Mouse (Mus musculus): ENCODE measurements around the gene Oser1.
A peak's percentile ranks its signal among the peaks of the same experiment; 100 is the strongest.
"Not testable (repeated sequence)": the region's sequence is repeated elsewhere in the genome, so short reads cannot be mapped to it uniquely, and the experiment has no call there.

Oser1 gene

DNA sequence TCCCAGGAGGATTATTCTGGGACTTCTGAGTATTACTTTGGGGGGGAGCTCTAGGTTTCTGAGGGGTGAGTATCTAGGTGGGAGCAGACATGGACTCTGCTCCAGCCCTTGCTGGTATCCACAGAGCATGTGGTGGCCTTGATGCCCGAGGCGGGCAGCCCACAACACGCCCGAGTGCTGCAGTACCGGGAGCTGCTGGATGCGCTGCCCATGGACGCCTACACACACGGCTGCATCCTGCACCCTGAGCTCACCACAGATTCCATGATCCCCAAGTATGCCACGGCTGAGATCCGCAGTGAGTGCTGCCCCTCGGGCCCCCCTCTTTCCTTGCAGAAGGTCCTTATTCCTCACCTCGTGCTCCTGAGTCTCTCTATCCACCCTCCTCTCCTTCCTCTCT is 22.9 kb upstream of the Oser1 start:
- ATAC-seq (ENCODE audit: insufficient number of reproducible peaks, low FRiP score, low TSS enrichment), result no peak

DNA sequence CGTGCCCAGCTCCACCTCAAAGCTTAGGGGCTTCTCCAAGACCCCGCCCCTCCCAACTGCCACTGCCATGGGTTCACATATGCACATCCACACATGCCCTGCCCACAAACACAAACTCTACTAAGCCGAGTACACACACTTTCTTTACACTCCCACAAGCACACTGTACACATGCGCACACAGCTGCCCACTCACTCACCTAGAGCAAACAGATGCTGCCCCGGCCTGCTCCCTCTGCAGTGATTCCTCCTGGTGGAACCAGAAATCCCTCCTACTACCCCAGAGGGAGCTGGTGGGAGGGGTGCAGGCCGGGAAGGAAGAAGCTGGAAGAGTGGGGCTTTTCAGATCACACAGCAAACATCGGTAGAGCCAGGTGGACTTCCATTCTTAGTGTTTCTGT is 19.5 kb upstream of the Oser1 start:
- ATAC-seq (ENCODE audit: insufficient number of reproducible peaks, low FRiP score, low TSS enrichment), result no peak

DNA sequence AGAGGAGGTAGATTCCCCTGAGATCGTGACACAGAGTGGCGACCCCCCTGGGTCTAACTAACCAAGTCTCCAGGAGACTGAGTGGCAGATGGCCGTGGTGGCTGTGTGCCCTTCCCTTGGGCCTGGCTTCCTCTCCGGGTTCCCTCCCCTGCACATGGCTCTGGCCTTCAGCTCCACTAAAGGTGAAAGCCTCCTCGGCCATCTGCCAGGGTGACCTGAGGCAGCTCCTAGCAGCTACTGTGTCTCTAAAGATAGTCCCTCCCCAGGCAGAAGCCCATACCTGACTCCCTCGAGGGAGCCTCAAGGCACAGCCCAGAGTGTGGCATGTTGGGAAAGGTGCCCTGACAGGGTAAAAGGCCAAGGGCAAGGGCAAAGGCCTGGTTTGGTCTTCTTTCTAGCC is 19.0 kb upstream of the Oser1 start:
- peak; percentile 77; the same call in 1 of the 2 replicates for ATAC-seq (ENCODE audit: insufficient number of reproducible peaks, low FRiP score, low TSS enrichment)

DNA sequence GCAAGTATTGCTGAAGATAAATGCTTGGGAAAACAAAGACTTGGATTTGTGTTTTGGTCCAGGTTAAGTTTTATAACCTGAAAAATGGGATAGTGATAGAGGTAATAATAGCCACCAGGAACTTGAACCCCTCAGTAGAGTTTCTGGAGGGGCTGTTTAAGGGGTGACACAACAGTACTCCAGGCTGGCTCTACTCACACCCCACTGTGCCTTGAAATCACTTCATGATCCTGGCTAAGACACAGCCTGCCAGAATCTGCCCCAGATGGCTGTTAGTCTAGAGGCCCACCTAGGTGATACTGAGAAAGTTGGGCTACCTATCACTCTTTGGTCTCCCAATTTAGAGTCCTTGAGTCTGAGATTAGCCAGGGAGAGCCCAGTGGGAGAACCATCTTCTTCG is 15.0 kb upstream of the Oser1 start:
- no peak for ATAC-seq (ENCODE audit: insufficient number of reproducible peaks, low FRiP score, low TSS enrichment)

DNA sequence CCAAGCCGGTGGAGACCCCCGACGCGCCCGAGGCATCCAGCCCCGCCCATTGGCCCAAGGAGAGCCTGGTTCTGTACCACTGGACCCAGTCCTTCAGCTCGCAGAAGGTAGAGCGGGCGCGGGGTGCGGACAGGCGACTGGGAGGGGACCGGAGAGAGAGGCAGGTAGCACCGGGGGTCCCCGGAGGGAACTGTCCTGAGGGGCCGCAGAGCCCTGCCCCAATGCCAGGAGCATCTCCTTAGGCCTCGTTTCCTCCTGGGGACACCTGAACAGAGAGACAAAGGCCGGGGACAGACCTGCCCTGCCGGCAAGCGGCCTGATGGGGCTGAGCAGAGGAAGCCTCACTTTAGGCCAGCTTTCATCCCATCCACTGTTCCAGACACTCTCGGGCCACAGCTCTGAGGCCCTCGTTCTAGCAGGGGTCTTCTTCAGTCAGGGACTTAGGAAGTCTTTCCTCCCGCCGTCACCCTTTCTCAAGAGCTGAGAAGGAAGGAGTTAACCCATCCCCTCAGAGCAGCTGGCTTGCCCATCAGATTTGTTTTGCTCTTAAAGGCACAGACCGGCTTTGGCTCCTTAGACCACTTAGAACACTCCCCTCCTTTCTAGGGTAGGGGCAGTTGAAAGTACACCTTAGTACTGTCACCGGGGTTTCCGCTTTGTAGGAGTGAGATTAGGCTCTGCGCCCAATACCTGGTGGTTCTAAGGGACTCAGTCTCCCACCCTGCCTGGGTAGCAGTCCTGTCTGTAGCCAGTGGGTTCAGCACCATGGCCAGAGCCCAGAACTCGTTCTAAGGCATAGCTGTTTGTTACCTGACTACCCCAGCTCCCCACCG is 14.3 kb upstream of the Oser1 start:
- peak; percentile 31 for ATAC-seq (ENCODE audit: insufficient number of reproducible peaks, low FRiP score, low TSS enrichment)

DNA sequence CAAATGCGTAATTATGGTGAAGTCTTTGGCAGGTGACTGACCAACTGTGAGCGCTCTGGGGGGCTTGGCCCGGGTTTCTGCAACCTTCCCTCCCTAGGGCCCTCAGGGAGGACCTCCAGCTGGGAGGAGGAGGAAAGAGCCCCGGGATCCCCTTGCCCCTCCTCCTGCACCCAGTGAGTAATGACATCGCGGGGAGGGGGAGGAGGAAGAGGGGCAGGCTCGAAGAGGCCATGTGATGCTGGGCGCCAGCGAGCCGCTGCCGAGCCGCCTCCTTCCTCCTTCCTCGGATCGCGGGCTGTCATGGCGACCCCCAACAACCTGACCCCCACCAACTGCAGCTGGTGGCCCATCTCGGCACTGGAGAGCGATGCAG is 13.7 kb upstream of the Oser1 start, which contains the start of gene Gdap1l1:
Gene Gdap1l1, plus strand, starts transcription at position 231 of the 373 bp plus-strand sequence.
- ATAC-seq (ENCODE audit: insufficient number of reproducible peaks, low FRiP score, low TSS enrichment), result peak; percentile 57

DNA sequence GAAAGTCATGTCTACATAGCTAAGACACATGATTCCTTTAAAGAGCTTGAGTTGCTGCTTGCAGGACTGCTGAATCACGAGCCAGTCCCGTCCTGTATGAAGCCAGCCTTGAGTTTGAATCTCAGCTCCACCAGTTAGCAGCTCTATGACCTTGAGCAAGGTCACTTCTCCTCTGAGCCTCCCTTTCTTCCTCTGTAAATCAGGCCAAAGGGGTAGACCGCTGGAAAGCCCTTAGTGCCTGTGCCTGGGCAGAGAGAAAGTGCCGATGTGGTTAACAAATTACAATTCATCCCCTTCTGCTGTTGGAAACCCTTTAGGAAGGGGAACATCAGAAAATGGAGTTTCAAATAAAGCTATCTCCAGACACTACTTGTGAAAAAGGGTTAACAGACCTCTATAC is 13.3 kb upstream of the Oser1 start:
- ATAC-seq (ENCODE audit: insufficient number of reproducible peaks, low FRiP score, low TSS enrichment), result no peak

DNA sequence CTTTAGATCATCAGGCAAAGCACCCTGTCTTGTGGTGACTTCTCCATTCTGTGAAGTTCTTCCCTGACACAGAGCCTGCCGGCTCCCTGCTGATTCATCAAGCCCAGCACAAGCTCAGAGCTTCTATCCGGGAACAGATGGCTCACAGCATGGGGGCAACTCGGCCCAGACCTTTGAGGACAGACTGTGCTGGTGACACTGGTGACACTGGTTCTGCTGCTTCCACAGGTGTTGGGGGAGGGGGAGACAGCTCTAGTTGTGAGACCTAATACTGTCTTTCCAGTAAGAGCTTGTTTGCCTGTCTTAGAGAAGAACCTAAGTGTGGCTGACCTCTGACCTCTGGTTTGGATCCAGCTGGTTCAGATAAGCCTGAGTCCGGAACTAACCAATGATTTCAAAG is 9.5 kb upstream of the Oser1 start:
- peak; percentile 70 for ATAC-seq (ENCODE audit: insufficient number of reproducible peaks, low FRiP score, low TSS enrichment)

DNA sequence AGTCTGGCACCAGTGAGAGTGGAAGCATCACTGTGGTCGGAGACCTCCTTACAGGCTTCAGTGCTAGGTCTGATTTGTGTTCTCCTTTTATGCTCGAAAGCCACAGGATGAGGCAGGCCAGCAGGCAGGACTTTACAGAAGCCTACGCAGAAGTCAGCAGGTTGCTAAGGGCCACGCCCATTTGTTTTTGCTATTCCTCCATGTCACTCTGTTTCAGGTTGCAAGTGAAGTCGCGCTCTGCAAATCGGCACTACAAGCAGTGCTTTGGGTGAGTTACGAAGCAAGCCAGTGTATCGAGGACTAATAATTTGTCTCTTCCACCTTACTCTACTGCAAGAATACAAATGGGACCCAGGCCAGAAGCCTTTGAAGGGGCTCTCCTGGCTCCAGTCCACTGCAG is 6.8 kb upstream of the Oser1 start:
- no peak for ATAC-seq (ENCODE audit: insufficient number of reproducible peaks, low FRiP score, low TSS enrichment)

DNA sequence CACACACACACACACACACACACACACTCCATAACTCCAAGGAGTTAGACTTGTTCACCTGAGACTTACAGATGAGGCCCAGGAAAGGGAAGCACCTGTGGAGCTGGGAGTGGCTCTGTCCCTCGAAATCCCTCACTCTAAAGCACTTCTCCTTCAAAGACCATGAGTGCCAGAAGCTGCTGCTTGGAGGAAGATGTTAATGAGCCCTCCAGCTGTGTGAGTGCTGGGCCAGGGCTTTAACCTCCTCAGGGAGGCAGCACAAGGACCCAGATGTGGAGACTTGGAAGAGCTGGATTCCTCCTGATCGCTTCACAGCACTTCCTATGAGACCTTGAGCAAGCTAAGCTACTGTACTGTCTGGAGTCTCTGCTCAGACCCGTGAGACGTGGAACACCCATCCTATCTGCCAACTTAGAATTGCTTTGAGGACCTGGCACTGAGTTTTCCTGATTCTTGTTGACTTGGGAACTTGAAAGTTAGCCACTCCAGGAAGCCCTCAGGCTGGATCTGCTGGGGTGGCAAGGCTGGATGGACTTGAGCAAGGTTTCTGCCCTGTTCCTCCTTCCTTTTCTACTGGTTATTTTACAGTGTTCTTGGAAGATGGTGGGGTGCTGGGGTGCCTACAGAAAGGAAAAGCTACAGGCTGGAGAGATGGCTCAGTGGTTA is 4.0 kb upstream of the Oser1 start:
- ATAC-seq (ENCODE audit: insufficient number of reproducible peaks, low FRiP score, low TSS enrichment), result no peak

DNA sequence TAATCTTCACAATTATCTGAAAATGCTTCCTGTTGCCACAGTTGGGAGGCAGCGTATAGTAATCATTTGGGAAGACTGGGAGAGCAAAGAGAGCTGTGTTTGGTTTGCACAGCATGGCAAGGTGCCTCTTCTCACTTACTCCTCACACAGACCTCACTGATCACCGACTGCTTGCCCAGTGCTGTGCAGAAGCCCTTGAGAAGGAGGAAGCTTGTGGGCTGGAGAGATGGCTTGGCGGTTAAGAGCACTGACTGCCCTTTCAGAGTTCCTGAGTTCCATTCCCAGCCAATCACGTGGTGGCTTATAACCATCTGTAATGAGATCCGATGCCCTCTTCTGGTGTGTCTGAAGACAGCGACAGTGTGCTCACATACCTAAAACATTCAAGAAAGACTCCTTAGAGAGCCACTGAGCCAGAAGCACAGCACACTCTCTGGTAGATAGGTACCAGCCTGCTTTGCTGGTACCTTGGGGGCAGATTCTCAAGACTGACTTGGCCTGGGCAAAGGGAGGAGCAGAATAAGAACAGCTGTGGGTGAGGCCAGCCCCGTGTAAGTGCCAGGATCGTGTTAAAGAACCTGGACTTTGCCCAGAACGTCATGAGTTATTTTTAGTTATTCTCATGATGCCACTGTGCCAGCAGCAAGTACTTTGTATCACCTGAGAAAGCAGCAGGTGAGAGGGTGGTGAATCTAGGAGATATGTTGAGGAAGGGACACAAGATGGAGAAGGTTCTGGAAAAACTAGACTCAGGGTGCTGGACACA is 1.4 kb downstream of the Oser1 start:
- ATAC-seq (ENCODE audit: insufficient number of reproducible peaks, low FRiP score, low TSS enrichment), result no peak

DNA sequence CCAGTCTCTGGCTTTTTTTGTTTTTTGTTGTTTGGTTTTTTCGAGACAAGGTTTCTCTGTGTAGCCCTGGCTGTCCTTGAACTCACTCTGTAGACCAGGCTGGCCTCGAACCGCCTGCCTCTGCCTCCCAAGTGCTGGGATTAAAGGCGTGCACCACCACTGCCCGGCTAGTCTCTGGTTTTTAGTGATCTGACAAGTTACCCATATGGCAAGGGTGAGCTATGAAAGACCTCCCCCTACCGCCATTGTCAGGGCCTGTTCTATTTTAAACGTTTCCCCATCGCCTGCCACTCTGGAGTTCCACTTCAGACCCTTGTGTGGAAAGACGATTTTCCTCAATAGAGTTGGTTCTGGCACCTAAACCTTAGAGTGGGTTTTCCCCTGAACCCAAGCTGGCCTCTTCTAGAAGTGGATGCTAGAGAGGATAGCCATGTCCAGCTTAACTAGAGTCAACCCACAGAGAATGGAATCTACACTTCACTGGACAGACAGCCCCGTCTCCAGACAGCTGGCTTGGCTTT is 4.1 kb downstream of the Oser1 start:
- no peak for ATAC-seq (ENCODE audit: insufficient number of reproducible peaks, low FRiP score, low TSS enrichment)

DNA sequence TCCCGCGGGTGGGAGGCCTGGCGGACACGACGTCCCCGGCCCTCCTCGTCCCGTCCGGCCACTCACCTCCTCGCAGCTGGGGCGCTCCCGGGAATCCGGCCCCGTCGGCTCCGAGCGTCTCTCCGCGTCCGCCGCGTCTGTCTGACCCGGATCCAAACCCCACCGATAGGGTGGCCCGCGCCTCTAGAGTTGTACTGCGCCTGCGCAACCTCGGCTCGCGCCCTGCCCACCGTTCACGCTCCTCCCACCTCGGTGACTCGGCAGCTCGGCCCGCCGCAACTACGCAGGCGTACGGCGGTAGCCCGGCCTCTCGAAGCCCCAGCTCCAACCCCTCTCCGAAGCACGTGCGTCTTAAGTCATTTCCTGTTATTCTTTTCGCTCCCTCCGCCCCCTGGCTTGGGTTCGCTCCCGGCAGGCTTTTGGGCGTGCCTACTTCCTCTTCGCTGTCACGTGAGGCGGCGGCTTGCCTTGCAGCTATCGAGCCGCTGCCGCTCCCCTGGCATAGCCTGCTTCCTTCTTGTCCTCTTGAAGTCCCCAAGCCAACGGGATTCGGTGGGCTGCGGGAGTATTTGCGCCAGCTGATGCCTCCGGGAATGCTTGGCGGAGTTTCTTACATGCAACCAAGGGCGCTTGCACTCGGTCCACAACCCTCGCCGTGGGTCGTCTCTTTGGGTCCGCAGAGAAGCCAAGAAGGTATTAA is 5.0 kb downstream of the Oser1 start:
- ATAC-seq (ENCODE audit: insufficient number of reproducible peaks, low FRiP score, low TSS enrichment), result peak; percentile 97

DNA sequence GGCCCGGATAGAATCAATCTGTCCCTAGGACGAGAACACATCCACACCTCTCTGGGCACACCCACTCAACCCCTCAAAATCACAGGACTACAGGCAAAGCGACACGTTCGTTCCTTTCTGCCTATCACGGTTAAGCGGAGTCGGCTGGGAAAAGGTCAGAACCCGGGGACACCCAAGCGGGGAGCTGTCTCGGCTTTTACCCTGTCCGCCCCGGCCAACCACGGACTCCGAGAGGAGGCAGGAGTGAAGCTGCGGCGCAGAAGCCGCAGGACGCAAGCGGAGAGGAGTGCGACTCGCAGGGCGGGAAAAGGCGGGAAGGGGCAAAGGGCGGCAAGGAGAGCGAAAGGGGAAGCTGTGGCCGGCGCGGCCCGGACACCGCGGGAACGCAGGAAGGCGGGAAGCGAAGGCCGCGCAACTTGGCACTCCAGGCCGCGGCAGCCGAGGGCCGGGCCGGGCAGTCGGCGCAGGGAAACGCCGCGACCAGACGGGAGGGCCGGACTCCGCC is 5.6 kb downstream of the Oser1 start:
- no peak for ATAC-seq (ENCODE audit: insufficient number of reproducible peaks, low FRiP score, low TSS enrichment)

DNA sequence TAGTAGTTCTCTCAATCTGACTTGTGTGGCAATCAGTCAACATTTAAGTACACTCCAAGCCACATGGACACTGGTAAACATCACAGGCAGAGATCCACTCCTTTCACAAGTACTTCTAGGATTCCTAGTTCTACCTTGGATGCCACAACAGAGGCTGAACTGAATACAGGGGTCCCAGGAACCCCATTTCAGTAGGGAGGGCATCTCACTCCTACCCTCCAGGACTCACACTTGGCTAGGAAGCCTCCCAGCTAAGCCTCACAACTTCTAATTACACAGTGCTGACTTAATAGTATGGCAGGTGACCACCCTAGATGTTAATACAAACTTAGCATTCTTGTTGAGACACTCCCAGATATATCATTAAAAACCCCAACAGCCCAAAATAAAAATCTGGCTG is 6.7 kb downstream of the Oser1 start:
- ATAC-seq (ENCODE audit: insufficient number of reproducible peaks, low FRiP score, low TSS enrichment), result no peak

DNA sequence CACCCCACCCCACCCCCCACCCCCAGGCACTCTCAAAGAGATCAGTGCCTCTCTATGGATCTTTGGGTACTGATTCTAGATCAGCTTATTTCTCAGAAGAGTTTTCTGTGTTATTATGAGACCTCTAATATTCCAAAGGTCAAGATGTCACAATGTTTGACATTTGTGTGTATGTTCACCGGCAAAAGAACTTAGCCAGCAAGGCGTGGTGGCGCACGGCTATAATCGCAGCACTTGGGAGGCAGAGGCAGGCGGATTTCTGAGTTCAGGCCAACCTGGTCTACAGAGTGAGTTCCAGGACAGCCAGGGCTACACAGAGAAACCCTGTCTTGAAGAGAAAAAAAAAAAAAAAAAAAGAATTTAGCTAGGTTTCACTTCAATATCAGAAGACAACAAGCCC is 7.5 kb downstream of the Oser1 start:
- ATAC-seq (ENCODE audit: insufficient number of reproducible peaks, low FRiP score, low TSS enrichment), result no peak

DNA sequence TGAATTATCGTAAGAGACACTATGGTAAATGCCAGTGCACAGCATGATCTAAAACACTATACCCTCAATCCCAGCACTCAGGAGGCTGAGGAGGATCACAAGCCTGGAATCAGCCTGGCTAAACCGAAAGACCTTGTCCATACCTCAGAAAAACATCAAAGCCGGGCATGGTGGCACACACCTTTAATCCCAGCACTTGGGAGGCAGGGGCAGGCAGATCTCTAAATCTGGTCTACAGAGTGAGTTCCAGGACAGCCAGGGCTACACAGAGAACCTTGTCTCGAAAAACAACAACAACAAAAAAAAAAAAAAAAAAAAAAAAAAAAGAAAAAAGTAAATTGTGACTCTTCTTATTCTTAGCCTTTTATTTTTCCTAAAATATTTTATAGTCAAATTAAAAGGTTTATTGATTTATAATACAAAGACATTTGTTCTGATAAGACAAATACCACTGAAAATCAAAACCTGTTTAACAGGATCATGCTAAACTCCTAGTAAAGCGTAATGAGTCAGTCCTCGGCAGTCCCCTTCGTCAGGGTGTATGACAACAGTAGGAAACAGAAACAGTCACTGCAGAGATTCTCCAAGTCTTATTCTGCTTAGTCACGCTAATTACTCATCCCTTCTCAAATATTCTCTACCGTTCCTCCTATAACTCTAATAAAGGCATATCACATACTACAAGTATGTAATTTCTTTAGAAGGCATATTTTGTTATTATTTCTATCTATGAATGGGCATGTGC is 11.5 kb downstream of the Oser1 start:
- no peak for ATAC-seq (ENCODE audit: insufficient number of reproducible peaks, low FRiP score, low TSS enrichment)

DNA sequence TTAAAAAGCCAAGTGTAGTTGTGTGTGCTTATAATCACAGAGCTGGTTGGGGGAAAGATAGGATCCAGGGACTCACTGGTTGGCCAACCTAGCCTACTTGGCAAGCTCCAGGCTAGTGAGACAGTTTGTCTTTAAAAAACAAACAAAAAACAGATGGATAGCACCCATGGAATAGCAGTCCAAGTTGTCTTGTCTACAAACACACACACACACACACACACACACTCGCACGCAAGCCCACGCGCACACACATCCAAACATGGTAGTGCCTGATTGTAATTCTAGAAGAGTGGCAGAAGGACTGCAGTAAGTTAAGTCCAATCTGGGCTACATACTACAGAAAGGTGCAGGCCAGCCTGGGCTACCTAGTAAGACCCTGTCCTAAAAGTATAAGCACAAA is 12.1 kb downstream of the Oser1 start:
- ATAC-seq (ENCODE audit: insufficient number of reproducible peaks, low FRiP score, low TSS enrichment), result no peak

DNA sequence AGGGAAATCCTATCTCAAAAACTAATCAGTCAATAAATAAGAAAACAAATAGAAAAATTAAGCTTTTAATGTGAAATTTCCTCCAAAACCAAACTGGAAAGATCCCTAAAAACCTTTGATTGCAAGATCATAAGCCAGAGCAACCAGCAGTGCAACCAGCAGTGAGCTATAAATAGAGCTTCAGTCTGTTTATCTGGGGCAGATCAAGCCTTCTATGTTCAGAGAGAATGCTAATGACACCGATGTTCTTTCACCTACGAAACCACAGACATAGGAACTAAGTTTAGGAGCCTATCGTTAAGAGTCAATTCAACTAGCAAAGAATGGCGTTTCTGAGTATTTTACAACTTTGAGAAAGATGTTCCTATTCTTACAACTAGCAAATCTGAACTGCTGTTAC is 12.7 kb downstream of the Oser1 start:
- ATAC-seq (ENCODE audit: insufficient number of reproducible peaks, low FRiP score, low TSS enrichment), result no peak

DNA sequence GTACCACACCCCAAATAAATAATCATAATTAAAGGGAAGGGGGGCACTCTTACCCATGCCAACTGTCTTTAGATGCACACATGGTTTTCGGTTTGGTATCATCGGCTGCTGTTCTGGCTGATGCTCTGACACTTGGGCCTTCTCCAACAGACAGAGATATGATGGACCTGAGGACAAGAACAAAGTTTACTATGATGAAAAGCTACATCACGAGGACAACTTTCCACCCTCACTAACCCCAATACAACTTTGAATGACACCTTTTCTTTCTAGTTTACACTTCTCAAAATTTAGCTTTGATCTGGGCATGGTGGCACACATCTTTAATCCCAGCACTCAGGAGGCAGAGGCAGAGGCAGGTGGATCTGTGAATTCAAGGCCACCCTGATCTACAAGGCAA is 13.2 kb downstream of the Oser1 start:
- ATAC-seq (ENCODE audit: insufficient number of reproducible peaks, low FRiP score, low TSS enrichment), result not testable (repeated sequence)
